Mouse (Mus musculus) lung, adult 18-20 months (tissue): ENCODE measurements around the gene Rest.

Experiments
- DNase-seq, 2 experiments: peaks; one replicate each; pipeline ENCODE4 v3.0.0; 2022; ENCODE audit warnings: mixed read lengths in 2 of 2

The Rest gene

DNA sequence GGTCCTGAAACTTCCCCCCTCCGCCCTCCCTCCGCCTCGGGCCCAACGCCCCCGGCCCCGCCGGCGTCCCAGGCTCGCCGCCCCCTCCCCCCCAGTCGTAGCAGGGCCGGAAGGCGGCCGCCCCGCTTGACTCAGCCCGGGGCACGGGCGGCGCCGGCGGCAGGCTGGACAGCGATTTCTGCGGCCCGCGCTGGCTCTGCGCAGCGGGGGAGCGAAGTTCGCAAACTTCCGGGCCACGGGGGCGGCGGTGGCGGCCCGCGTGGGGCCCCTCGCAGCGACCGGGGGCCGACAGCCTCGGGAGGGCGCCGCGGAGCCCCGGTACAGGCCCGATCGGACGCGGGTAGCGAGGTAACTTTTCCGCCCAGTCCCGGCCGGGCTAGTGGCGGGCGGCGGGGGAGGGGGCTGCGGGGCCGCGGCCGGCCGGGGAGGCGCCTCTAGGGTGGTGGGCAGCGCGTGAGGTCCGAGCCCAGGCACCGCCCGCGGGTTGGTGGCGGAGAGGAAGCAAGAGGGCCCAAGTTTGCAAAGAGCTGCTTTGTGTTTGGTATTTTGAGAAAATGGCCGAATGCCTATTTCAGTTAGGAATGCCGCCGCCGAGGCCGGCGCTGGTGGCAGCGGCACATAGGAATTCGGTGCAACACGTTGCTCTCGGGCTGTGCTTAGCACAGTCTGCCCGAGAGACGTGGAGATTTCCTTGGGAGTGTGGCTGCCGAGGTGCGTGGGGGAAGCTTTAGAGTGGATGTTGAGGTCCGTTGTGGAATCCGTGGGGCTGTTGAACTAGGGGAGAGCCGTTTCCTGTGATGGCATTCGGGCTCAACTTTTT is 985 bp downstream of the Rest start:
- DNase-seq: peak; percentile 49 to 54

DNA sequence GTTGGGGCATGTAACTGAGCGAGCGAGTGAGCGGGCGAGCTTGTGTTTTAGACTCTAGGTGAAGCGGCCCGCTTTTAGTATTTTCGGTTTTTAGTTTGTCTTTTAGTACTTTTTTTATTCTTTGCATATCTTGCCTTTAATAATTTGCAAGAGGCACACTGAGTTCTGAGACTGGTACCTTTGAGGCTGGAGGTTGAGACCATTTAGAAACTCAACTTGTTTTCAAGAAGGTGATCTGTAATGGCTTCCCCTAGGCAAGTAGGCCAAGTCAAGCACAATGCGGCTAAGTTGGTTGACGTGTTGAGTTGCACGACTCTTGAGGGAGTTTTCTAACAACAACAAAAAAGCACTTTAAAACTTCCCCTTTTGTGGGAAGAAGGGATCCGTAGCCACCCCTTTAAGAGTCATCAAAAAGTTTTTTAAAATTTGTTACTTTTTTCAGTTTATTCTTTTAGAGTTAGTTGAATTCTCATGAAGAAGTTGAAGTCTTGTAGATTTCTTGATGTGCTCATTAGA is 1.7 kb downstream of the Rest start:
- no peak for DNase-seq

DNA sequence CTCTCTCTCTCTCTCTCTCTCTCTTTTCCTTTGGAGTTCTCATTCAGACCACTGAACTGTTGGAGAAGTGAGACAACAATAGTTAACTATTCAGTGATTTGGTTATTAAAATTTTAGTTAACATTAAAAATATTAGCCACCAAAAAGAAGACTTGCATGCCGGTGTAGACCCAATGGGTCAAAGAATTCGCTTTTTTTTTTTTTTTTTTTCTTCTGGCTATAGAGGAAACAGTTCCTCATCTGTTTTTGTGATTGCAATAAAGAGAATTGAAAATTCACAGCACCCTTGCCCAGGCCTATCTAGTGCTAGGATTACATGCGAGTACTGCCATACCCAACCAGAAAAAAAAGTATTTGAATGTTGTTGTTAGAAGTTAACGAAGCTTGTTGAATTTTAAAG is 2.1 kb downstream of the Rest start:
- DNase-seq: no peak

DNA sequence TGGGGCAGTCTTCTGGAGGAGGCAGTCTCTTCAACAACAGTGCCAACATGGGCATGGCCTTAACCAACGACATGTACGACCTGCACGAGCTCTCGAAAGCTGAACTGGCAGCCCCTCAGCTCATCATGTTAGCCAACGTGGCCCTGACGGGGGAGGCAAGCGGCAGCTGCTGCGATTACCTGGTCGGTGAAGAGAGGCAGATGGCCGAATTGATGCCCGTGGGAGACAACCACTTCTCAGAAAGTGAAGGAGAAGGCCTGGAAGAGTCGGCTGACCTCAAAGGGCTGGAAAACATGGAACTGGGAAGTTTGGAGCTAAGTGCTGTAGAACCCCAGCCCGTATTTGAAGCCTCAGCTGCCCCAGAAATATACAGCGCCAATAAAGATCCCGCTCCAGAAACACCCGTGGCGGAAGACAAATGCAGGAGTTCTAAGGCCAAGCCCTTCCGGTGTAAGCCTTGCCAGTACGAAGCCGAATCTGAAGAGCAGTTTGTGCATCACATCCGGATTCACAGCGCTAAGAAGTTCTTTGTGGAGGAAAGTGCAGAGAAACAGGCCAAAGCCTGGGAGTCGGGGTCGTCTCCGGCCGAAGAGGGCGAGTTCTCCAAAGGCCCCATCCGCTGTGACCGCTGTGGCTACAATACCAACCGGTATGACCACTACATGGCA is 2.8 kb downstream of the Rest start:
- no peak for DNase-seq

DNA sequence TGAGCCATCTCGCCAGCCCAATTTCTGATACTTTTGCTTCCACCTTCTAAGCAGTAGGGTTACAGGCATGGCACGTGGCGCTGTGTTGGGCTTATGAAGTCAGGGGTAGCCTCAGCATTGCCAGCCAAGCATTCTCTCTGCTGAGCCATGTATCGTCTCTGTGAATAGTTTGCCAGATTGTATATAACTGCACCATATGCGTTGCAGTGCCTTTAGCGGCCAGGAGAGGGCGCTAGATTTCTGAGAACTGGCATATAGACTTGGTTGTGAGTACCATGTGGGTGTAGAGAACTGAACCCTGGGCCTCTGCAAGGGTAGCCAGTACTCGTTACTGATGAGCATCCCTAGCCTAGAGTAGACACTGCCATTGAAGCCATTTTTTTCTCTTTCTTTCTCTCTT is 4.1 kb downstream of the Rest start:
- DNase-seq: no peak

DNA sequence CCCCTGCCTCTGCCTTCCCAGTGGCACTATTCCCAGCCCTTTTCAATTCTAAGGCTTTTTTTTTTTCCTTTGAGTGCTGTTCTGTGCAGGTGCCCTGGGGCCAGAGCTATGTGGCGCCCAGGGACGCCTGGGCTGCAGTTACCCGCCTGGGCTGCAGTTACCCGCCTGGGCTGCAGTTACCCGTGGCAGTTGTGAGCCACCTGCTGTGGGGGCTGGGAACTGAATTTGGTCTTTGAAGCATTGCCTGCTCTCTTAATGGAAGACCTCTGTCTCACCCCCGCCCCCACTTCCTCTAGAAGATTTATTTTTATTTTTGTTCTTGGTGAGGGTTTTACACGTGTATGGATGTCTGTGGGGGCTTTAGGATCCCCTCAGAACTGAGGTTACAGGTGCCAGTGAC is 7.9 kb downstream of the Rest start:
- no peak for DNase-seq

DNA sequence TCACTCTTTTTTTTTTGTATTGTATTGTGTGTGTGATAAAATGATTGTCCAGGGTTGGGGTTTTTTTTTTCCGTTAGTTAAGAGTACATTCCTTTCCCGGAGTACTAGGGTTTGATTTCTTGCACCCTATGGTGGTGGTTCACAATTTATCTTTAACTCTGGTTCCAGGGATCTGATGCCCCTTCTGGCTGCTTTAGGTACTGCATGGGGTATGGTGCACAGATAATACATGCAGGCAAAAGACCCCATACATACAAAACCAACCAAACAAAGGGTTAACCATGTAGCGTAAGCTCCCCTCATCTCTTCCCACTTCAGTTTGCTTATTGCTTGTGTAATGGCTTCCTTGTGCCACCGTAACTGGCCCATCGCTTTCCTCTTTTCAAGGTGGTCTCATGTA is 10.7 kb downstream of the Rest start:
- DNase-seq: peak in 1 of 2 experiments; percentile 19

DNA sequence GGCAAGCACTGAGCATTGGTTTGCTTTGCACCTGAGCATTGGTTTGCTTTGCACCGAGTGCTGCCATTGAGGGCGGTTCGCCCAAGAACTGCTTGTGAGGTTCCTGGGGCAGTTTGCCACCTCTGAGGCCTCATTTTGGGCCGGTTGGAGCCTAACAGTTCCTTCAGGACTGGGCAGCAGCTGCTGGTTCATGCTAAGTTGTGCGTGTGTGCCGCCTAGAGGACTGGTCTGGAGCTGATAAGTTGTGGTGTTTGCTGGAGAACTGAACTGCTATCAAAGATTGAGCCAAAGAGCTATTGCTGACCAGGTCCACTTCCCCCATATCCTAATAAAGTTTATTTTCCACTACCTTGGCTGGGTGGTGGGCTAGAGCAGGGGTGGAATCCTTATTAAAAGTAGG is 11.9 kb downstream of the Rest start:
- no peak for DNase-seq

DNA sequence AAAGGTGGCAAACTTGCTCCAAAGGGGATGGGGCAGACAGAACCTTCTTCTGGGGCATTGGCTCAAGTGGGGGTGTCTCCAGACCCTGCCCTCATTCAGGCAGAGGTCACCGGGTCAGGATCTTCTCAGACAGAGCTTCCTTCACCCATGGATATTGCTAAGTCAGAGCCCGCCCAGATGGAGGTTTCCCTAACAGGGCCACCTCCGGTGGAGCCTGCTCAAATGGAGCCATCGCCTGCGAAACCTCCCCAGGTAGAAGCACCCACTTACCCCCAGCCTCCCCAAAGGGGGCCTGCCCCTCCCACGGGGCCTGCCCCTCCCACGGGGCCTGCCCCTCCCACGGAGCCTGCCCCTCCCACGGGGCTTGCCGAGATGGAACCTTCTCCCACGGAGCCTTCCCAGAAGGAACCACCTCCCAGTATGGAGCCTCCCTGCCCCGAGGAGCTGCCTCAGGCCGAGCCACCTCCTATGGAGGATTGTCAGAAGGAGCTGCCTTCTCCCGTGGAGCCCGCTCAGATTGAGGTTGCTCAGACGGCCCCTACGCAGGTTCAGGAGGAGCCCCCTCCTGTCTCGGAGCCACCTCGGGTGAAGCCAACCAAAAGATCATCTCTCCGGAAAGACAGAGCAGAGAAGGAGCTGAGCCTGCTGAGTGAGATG is 16.4 kb downstream of the Rest start:
- DNase-seq: no peak

DNA sequence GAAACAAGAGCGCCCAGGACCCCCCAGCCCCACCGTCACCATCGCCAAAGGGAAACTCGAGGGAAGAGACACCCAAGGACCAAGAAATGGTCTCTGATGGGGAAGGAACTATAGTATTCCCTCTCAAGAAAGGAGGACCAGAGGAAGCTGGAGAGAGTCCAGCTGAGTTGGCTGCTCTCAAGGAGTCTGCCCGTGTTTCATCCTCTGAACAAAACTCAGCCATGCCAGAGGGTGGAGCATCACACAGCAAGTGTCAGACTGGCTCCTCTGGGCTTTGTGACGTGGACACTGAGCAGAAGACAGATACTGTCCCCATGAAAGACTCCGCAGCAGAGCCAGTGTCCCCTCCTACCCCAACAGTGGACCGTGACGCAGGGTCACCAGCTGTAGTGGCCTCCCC is 17.0 kb downstream of the Rest start:
- no peak for DNase-seq

DNA sequence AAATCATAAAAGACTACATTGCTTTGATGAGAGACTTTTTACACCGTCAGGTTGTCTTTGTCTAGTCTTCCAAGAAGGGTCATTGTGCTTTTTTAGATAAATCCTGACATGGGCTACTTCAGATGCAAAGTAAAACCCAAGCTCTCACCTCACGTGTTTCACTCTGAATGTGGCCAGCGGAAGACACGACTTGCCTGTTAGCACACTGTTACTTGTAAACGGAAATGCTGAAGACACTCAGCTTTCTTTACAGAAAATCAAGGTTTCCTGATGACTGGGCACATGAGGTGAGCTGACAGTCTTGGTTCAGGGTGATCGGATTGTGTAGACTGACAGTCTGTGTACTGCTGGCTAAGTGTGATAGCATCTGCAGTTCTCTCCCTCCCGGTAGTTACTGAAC is 20.4 kb downstream of the Rest start:
- no peak for DNase-seq

DNA sequence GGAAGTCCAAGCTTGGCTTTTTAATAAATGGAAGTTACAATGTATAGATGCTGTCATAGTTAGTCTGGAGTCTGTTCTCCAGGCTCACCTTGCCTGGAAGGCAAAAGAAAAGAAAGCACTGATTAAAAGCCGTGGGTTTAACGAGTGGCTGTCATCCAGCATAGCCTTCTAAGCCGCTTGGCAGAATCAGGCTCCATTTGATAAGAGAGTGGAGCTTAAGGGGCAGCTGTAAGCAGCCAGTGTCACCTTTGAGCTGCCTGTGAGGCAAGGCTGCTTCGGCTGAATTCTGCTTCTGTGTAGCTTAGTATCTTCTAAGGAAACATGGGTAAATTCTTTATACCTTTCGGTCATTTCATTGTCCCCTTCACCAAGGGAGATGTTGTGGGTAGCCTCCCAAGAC is 21.6 kb downstream of the Rest start:
- no peak for DNase-seq

DNA sequence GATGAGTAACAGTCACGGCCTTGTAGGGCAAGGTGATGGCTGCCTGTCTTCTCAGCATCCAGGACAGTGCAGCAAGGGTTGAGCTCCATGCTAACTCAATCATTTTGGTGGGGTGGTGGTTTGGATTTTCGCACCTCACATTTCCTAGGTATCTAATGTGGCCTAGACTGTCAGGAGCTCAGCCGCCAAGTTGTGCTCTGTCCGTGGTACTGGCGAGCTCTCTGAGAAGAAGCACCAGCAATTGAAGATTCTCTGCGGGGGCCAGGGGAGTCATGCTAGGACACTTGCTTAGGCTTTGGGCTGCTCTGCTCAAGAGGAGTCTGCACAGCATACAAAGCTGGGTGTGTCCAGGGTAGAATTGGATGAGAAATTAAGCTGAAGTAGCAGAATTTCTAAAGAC is 22.6 kb downstream of the Rest start:
- no peak for DNase-seq

DNA sequence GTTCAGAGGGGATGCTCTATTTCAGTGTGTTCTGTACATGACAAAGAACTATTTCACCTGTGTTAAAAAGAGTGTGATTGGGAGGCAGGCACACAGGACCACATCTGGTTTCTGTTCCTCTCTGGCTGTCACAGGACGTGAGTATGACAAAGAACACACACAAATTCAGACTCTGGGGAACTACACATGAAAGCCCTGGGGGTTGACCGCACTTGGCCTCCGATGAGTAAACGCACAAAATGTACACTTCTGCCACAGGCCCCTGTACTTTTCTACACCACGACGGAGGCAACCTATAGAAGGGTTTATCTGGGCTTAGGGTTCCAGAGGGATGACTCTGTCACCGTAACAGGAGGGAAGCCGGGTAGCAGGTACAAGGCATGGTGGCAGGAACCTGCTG is 24.4 kb downstream of the Rest start:
- DNase-seq: no peak

DNA sequence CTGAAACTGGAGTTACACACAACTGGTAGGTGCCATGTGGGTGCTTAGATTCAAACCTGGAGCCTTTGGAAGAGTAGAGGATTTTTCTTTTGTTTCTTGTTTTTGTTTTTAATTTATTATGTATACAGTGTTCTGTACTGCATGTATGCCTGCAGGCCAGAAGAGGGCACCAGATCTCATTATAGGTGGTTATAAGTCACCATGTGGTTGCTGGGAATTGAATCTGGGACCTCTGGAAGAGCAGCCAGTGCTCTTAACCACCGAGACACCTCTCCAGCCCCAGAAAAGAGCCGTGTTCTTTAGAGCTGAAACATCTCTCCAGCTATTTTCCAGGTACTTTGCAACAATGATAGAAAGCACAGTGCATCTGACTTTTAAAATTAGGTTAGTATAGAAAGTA is 25.3 kb downstream of the Rest start:
- no peak for DNase-seq

DNA sequence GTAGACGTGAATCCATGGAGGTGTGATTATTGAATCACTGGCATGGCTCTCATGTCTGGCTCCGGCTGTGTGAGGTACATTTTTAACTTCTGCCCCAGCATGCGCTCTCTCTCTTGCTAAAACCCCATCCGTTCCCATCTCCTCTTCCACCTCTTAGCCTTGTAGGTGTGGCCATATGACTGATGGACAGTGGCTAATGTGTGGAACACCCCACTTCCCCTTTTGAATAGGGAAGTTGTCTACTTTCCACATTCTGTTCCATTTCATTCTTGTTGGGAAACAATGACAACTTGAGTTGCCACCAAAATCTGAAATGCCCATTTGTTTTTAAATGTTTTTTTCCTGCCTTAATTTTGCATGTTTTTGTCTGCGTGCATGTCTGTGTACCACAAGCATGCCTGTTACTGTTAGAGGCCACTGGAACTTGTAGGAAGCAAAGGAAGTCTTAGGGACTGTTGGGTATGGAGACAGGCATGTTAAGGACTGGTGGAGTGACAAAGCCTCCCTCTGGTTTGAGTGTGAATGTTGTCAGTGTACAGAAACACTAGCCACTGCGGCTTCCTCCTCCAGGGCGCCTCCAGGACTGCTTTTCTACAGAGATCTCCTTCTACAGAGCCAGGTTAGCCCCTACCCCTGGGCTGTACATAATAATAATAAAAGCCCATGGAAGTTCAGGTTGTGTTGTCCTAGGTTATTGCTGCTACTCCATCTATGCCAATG is 27.7 kb downstream of the Rest start:
- DNase-seq: peak in 1 of 2 experiments; percentile 17

DNA sequence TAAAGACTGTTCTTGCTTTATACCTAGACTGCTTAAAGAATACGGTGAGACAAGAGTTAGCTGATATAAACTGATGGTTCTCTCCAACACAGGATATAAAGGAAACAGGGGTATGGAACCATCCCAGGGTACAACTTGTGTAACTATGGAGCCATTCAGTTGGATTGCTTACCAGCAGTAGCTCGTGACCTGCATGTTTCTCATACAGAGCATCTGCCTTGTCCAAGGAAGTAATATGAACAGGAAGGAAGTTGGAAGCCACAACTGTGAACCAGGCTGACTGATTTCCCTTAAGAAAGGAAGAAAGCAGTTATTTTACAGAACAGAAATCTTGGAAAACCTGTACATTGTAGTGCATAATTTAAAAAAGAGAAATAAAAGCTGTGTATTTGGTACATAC is 34.2 kb downstream of the Rest start:
- no peak for DNase-seq

DNA sequence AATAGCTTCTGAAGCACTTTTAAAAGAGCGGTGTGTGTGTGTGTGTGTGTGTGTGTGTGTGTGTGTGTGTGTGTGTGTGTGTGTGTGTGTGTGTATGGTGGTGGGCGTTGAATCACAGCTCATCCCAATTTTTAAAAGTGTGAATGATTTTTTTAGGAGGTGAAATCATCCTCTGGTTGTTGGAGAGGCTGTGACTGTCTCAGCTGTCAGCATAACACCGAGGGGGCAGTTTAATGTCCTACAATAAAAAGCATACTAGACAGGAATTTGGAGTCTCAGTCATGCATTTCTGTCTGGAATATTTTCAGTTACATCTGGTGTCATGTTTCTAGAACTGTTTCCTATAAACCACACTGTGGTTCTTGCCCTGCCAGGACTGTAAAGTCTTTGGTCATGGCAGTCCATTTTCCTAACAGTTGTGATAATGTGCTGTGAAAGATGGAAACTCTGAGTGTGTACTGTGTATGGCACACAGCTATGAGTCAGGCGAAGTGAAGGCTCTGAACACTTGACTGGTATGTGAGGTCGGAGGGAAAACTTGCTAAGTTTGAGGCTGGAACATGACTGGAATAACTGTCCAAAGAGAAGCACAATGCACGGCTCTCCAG is 36.1 kb downstream of the Rest start:
- no peak for DNase-seq

DNA sequence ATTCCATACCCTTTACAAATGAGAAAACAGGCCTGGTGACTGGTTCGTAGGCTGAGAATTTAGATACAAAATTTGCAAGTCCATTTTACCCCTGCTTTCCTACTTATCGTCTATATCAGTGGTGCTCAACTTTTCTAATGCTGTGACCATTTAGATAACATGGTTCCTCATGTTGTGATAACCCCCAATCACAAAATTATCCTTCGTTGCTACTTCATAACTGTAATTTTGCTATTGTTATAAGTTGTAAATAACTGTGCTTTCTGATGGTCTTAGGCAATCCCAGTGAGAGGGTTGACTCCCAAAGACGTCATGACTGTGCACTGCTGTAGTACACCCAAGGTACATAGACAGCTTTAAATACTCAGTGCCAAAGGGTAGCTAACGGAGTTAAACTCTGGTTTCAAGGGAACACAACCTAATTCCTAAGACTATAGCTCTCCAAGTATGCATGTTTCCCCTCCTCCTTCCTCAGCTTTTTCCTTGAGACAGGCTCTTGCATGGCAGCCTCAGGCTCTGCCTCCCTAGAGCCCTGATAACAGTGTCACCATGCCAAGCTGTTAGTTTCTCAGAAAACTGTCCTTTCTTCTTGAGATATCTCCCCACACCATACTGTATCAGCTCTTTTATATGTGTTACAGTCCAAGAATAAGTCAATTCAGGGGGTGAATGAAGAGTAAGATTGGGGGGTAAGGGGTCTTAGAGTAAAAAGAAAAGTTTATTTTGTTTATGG is 42.7 kb downstream of the Rest start:
- no peak for DNase-seq

DNA sequence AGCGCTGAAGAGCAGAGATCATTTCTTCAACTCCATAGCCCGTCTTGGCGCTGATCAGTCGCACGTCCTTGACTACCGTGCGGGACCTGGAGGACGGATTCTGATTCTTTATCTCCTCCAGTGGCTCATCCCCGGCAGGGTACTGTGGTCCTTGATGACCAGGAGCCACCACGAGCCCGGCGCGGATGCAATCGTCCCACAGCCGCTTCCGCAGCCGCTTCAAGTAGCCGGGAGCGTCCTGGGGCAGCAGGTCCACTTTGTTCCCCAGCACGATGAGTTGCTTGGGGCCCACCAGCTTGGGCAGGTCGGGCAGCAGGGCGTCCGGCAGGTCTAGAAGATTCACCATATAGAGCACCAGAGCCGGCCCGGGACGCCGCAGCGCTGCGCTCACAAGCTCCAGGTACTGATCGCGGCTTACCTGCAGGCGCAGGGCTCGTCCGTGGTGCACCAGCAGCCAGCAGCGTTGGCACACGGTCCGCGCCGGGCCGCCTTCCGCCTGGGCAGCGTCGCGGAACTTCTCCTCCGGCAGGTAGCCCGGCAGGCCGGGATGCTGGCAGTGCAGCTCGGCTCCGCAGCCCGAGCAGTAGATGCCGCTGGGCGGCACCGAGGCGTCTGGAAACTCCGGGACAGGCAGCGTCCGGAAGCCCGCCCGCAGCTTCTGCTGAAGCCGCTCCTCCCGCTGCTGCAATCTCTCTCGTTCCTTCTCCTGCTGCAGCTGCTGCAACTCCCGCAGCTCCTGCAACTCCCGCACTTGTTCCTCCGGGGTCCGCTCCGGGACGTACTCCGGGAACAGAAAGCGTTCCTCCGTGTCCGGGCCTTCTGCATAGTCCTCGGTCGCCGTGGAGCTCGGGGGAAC is 44.0 kb downstream of the Rest start:
- peak in 1 of 2 experiments; percentile 10 for DNase-seq
